Mouse (Mus musculus): ENCODE data around the gene Svbp. TPM values are rescaled to one million over a fixed set of nuclear protein-coding genes. Genes with fewer than 3 reads are reported as not detected.
A peak's percentile ranks its signal among the peaks of the same experiment; 100 is the strongest.

Svbp gene
- polyA plus RNA-seq, 1 experiment from 2014 or later, result 152 TPM

DNA sequence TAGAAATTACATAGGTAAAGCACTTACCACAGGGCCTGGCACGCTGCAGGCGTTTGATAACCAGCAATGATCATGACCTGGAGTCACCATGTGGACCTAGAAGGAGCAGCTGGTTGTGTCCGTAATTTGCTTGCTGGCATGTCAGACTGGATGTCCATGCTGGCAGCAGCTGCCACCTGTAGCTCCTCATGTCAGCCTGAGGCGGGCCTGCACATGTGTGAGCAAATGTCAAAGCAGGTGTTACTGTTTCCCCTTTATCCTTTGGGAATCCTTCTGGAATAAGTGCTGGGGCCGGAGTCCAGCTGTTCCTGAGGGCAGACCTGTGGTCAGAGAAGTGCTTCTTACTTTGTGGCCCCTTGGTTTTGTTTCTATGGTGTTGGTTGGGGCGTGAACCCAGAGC lies 3.0 kb downstream of the Svbp start:
- DNase-seq (ENCODE audit: low spot score), result no peak
- 90% methylated on average over 6 of the region's 6 CpGs for WGBS
- Histone ChIP-seq H3K9me3 (replicated peaks) (no peaks in the 10 kb centered on the region), H3K4me3 (no peak overlapping the region), H3K27ac (replicated peaks) (no peak overlapping the region), H3K4me1 (peaks cover 30% of the 10 kb centered on the region), H3K27me3 (ENCODE audit: low read depth, poor library complexity, severe bottlenecking) (no peaks in the 10 kb centered on the region), H3K36me3 (peaks cover 31% of the 10 kb centered on the region)

DNA sequence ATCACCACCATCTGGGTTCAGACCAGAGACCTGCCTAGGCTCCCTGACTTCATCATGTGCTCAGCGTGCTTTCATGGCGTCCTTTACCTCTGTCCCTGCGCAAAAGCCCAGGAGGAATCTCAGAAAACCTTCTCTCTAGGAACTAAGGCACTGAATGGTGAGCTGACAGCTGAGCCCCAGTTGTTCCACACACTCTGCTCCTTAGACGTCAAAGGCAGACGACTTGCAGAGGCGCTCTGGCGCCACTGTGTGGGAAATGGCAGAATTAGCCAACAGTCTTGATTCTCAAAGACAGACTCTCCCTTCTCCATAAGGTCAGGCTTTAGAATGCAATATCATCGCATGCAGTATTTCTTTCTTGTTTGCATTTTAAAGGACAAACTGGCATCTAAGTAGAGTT lies 9.6 kb downstream of the Svbp start:
- no peaks in the 10 kb centered on the region for H3K27me3 ChIP-seq (ENCODE audit: low read depth, poor library complexity, severe bottlenecking)
- 21% methylated on average over 8 of the region's 8 CpGs for WGBS
- H3K4me3 ChIP-seq, result no peak overlapping the region

DNA sequence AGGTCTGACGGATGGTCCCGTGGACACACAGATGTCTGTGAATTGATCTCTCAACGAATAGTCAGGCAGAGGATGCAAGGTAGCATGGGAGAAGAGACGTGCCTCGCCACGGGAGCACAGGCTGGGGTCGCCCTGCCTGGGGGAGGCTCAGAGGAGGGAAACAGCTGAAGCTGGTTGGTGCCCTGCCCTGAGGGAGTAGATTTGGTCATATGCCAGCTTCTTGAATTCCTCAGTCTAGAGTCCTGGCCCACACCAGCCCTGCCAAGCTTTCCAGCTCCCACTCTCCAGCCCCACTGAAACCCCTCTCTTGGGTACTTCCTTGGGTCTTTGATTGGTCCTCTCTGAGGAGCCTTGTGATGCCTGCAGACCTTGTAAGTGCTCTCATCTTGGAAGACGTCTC lies 21.6 kb downstream of the Svbp start:
- H3K27me3 ChIP-seq (ENCODE audit: low read depth, poor library complexity, severe bottlenecking), result no peaks in the 10 kb centered on the region

More for the DNA sequence above, 9.6 kb downstream of the Svbp start:
- no peak overlapping the region for H3K27ac ChIP-seq (replicated peaks)
- no peaks in the 10 kb centered on the region for H3K9me3 ChIP-seq (replicated peaks)
- peak; percentile 62 for DNase-seq (ENCODE audit: low spot score)
- peaks cover 9% of the 10 kb centered on the region for H3K4me1 ChIP-seq
- peaks cover 20% of the 10 kb centered on the region for H3K36me3 ChIP-seq

DNA sequence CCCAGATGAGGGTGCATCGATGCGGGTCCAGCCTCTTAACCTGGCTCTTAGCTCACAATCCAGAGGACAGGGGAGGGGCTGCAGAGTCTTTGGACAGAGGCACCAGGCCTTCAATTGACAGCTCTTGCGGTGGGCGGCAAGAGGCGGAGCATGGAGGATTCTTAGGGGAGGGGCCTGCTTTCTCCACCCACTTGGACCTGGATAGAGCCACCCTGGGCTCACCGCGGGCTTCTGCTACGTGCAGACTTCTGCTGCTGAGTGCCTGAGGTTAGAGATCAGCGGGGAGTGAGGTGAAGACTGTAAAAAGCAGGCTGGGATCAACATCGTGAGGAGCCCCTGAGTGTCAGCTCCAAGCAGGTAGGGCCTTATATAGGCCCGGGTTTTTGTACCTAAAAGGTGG lies 23.1 kb downstream of the Svbp start, which contains the start of gene Tmem269:
Gene Tmem269, minus strand, starts transcription at position 49 of the 400 bp plus-strand sequence.
- Histone ChIP-seq H3K27ac (replicated peaks) (no peak within 1 kb of the TSS), H3K27me3 (ENCODE audit: low read depth, poor library complexity, severe bottlenecking) (no peaks in the 10 kb centered on the region)

More for the DNA sequence above, 21.6 kb downstream of the Svbp start:
- 82% methylated on average over 8 of the region's 8 CpGs for WGBS
- H3K4me3 ChIP-seq, result no peak overlapping the region
- no peaks in the 10 kb centered on the region for H3K9me3 ChIP-seq (replicated peaks)
- no peak overlapping the region for H3K27ac ChIP-seq (replicated peaks)
- H3K36me3 ChIP-seq, result no peaks in the 10 kb centered on the region
- peaks cover 11% of the 10 kb centered on the region for H3K4me1 ChIP-seq
- no peak for DNase-seq (ENCODE audit: low spot score)

GRCm38 (mm10) chr4:119223696-119224095 lies 28.6 kb downstream of the Svbp start:
- H3K9me3 ChIP-seq (replicated peaks), result no peaks in the 10 kb centered on the region
- H3K27ac ChIP-seq (replicated peaks), result no peak overlapping the region
- DNase-seq (ENCODE audit: low spot score), result no peak
- no peaks in the 10 kb centered on the region for H3K4me1 ChIP-seq
- H3K27me3 ChIP-seq (ENCODE audit: low read depth, poor library complexity, severe bottlenecking), result no peaks in the 10 kb centered on the region
- WGBS, result 84% methylated on average over 1 of the region's 1 CpGs
- H3K4me3 ChIP-seq, result no peak overlapping the region
- H3K36me3 ChIP-seq, result peaks cover 60% of the 10 kb centered on the region

More for the DNA sequence above, 23.1 kb downstream of the Svbp start, which contains the start of gene Tmem269:
- DNase-seq (ENCODE audit: low spot score), result no peak
- H3K4me1 ChIP-seq, result peaks cover 11% of the 10 kb centered on the region
- H3K36me3 ChIP-seq, result peaks cover 8% of the 10 kb centered on the region
- 10% methylated on average over 11 of the region's 11 CpGs for WGBS
- no peaks in the 10 kb centered on the region for H3K9me3 ChIP-seq (replicated peaks)
- H3K4me3 ChIP-seq, result no peak within 1 kb of the TSS; the same call in 1 of the 2 replicates

DNA sequence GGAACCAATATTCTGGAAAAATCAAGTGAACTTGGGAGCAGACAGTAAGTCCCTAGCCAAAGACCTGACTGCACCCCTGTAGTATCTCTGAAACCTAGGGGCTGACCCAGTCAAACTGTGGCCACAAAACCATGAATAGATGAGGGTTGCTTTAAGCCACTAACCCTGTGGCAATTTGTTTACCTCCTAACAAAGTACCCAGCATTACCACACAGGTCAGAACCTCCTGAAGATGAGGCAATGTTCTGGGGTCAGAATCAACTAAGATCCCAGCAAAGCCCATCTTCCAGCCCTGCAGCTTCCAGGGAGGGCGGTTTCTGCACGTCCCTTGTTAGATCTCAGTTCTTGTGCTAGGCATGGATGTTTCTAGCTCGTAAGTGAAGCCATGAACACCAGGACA lies 29.4 kb downstream of the Svbp start:
- Histone ChIP-seq H3K27ac (replicated peaks) (no peak overlapping the region), H3K27me3 (ENCODE audit: low read depth, poor library complexity, severe bottlenecking) (no peaks in the 10 kb centered on the region), H3K4me1 (no peaks in the 10 kb centered on the region), H3K4me3 (no peak overlapping the region), H3K9me3 (replicated peaks) (no peaks in the 10 kb centered on the region), H3K36me3 (peaks cover 61% of the 10 kb centered on the region)
- no peak for DNase-seq (ENCODE audit: low spot score)
- 95% methylated on average over 3 of the region's 3 CpGs for WGBS

- Histone ChIP-seq H3K36me3 (peaks cover 61% of the 10 kb centered on the region), H3K4me3 (no peak overlapping the region)
- WGBS, result 95% methylated on average over 9 of the region's 9 CpGs
Observed at GRCm38 (mm10) chr4:119225719-119226118, 30.6 kb downstream of the Svbp start.

GRCm38 (mm10) chr4:119226751-119227150 lies 31.6 kb downstream of the Svbp start:
- WGBS, result 95% methylated on average over 11 of the region's 11 CpGs
- H3K27me3 ChIP-seq (ENCODE audit: low read depth, poor library complexity, severe bottlenecking), result no peaks in the 10 kb centered on the region
- H3K9me3 ChIP-seq (replicated peaks), result no peaks in the 10 kb centered on the region
- no peak overlapping the region for H3K27ac ChIP-seq (replicated peaks)
- H3K4me3 ChIP-seq, result no peak overlapping the region
- peaks cover 61% of the 10 kb centered on the region for H3K36me3 ChIP-seq
- H3K4me1 ChIP-seq, result peaks cover 6% of the 10 kb centered on the region
- no peak for DNase-seq (ENCODE audit: low spot score)

More at GRCm38 (mm10) chr4:119225719-119226118, 30.6 kb downstream of the Svbp start:
- no peak for DNase-seq (ENCODE audit: low spot score)
- no peaks in the 10 kb centered on the region for H3K4me1 ChIP-seq
- H3K27me3 ChIP-seq (ENCODE audit: low read depth, poor library complexity, severe bottlenecking), result no peaks in the 10 kb centered on the region
- H3K27ac ChIP-seq (replicated peaks), result no peak overlapping the region
- no peaks in the 10 kb centered on the region for H3K9me3 ChIP-seq (replicated peaks)

DNA sequence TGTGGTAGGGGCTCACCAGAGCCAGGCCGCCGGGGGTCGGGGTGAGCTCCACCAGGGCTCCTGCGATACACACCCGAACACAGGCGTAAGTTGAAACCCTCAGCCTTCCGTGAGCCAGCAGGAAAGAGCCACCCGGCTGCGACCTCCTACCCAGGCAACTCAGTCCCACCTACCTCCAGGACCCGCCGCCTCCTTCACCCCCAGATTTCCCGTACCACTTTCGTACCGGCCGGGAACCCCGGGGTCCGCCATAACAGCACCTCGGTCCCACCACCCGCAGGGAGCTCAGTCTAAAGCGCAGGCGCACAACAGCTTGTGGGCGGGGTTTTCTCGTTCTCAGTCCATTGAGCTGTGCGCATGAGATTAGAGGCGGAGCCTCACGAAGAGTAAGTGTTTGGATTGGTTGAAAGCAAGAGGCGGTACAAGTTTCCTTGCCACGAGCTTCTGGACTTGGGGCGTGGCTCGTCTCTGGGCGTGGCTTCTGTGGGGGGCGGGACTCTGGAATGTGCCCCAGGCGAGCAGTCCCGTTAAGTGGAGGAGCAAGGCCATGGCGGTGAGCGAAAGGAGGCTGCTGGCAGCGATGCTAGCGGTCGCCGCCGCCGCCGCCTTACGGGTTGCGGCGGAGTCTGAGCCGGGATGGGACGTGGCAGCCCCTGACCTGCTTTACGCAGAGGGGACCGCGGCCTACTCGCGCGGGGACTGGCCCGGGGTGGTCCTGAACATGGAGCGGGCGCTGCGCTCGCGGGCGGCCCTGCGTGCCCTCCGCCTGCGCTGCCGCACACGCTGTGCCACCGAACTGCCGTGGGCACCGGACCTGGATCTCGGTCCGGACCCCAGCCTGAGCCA lies 37.5 kb downstream of the Svbp start, which contains the start of the genes AU022252 and P3h1:
Gene AU022252, minus strand, starts transcription at position 303 of the 846 bp plus-strand sequence.
Gene P3h1, plus strand, starts transcription at position 506 of the 846 bp plus-strand sequence.
- Histone ChIP-seq H3K4me1 (peaks cover 27% of the 10 kb centered on the region), H3K4me3 (peak within 1 kb of the TSS; percentile 94), H3K27ac (replicated peaks) (peak within 1 kb of the TSS; percentile 85), H3K27me3 (ENCODE audit: low read depth, poor library complexity, severe bottlenecking) (no peaks in the 10 kb centered on the region), H3K36me3 (peaks cover 25% of the 10 kb centered on the region), H3K9me3 (replicated peaks) (no peaks in the 10 kb centered on the region)
- peak; percentile 98 for DNase-seq (ENCODE audit: low spot score)
- WGBS, result under 1% methylated on average over 71 of the region's 71 CpGs

- H3K27ac ChIP-seq (replicated peaks), result peak overlapping the region; percentile 83
- H3K9me3 ChIP-seq (replicated peaks), result no peaks in the 10 kb centered on the region
- H3K4me3 ChIP-seq, result peak overlapping the region; percentile 94
- H3K27me3 ChIP-seq (ENCODE audit: low read depth, poor library complexity, severe bottlenecking), result no peaks in the 10 kb centered on the region
- WGBS, result under 1% methylated on average over 36 of the region's 36 CpGs
- peak; percentile 73 for DNase-seq (ENCODE audit: low spot score)
- H3K4me1 ChIP-seq, result peaks cover 27% of the 10 kb centered on the region
- peaks cover 21% of the 10 kb centered on the region for H3K36me3 ChIP-seq
Observed at GRCm38 (mm10) chr4:119233256-119233901, 38.3 kb downstream of the Svbp start.

DNA sequence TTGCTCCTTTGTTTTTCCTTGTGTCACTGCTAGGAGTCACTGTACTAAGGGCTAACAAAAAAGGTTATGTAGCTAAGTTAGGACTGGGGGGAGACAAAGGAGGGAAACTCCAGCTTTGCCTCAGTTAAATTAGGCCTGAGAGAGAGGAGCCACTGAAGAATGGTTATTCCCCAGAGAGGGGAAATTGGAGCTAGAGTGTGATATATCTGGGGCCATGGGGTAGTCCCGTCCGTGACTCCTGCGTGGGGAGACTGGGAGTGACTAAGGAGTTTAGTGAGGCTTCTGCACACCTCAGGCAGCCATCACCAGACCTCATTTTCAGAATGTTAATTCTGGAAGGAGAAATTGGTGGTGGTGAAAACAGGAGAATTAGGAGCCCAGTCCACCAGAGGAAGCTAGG lies 39.2 kb downstream of the Svbp start:
- Histone ChIP-seq H3K27me3 (ENCODE audit: low read depth, poor library complexity, severe bottlenecking) (no peaks in the 10 kb centered on the region), H3K4me3 (peak overlapping the region; percentile 94; the same call in 1 of the 2 replicates), H3K9me3 (replicated peaks) (no peaks in the 10 kb centered on the region), H3K36me3 (peaks cover 16% of the 10 kb centered on the region), H3K4me1 (peaks cover 29% of the 10 kb centered on the region), H3K27ac (replicated peaks) (no peak overlapping the region)
- no peak for DNase-seq (ENCODE audit: low spot score)
- WGBS, result 87% methylated on average over 3 of the region's 3 CpGs

- H3K4me1 ChIP-seq, result peaks cover 16% of the 10 kb centered on the region
- no peaks in the 10 kb centered on the region for H3K27me3 ChIP-seq (ENCODE audit: low read depth, poor library complexity, severe bottlenecking)
- H3K27ac ChIP-seq (replicated peaks), result 0 out of 2 replicates have a peak overlapping the region, but pooled peaks have one; percentile 84
- DNase-seq (ENCODE audit: low spot score), result no peak
- H3K36me3 ChIP-seq, result peaks cover 44% of the 10 kb centered on the region
- 81% methylated on average over 3 of the region's 3 CpGs for WGBS
- H3K4me3 ChIP-seq, result no peak overlapping the region
- H3K9me3 ChIP-seq (replicated peaks), result no peaks in the 10 kb centered on the region
Observed at GRCm38 (mm10) chr4:119238661-119239060, 43.6 kb downstream of the Svbp start.
